Mouse (Mus musculus): Measurements from ENCODE around the gene Naaladl1.

DNA sequence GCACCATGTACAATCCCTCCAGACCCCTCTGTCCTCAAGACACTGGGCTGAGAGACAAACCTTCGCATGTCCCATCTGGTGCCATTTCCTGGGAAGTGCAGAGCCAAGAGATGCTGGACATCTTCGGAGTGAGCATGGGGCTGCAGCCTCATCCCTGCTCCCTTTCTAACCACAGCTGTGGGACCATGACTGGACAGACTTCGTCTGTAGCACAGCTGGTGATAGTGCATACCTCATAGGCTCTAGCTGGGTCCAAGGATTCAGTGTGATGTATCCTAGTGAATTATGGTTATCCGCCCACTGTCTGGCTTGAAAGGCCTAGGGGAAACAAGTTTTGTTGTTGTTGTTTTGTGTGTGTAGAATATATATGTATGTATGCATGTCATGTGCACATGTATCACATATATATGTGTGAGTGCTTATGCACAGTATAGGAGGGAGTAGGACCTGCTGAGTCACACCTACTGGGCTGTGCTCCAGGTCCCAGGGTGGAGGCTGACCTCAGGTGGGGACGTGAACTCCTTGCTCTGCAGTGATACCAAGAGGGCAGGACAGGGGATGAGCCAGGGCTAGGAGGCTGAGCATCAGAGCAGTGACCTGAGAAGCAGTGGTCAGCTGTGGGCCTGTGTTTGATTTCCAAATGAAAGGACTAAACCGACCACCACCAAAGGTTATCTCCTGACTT lies 3.3 kb upstream of the Naaladl1 start:
- no peak for TF ChIP-seq EP300 (IDR thresholded peaks at IDR 0.05; ENCODE audit: insufficient read depth, low read depth, low read length)
- TF ChIP-seq CTCF (IDR thresholded peaks at IDR 0.05): no peak
- no peak for TF ChIP-seq POLR2A (IDR thresholded peaks at IDR 0.05; ENCODE audit: insufficient read depth, low read depth, low read length)

Measured in heart, adult 2 months (tissue).